Mouse (Mus musculus): Measurements from ENCODE around the gene Golga1. TPM values are rescaled to one million over a fixed set of nuclear protein-coding genes. Genes with fewer than 3 reads are reported as not detected.

Golga1 gene
- polyA plus RNA-seq, 1 experiment from 2014 or later, result 37.9 TPM

Other genes with a start within 250 kb of the Golga1 start
- 1.7 and 2.7 TPM in 2 replicates for gene Nr6a1, start 137.9 kb downstream of the Golga1 start, polyA plus RNA-seq (2016; fragmentation: Nextera tagmentation; extraction: Ambion mirVana)
- gene Olfml2a, start 133.6 kb downstream of the Golga1 start, polyA plus RNA-seq (2016; fragmentation: Nextera tagmentation; extraction: Ambion mirVana), result 2.1 and 2.4 TPM in 2 replicates
- 1.5 and 1.7 TPM in 2 replicates for gene Wdr38, start 68.1 kb downstream of the Golga1 start, polyA plus RNA-seq (2016; fragmentation: Nextera tagmentation; extraction: Ambion mirVana)
- 137 and 143 TPM in 2 replicates for gene Arpc5l, start 60.2 kb downstream of the Golga1 start, polyA plus RNA-seq (2016; fragmentation: Nextera tagmentation; extraction: Ambion mirVana)
- 970 and 1,048 TPM in 2 replicates for gene Rpl35, start 59.9 kb downstream of the Golga1 start, polyA plus RNA-seq (2016; fragmentation: Nextera tagmentation; extraction: Ambion mirVana)
- gene Scai, start 125.2 kb upstream of the Golga1 start, polyA plus RNA-seq (2016; fragmentation: Nextera tagmentation; extraction: Ambion mirVana), result 14.3 and 18.1 TPM in 2 replicates
- 81.5 and 85.5 TPM in 2 replicates for gene Ppp6c, start 160.9 kb upstream of the Golga1 start, polyA plus RNA-seq (2016; fragmentation: Nextera tagmentation; extraction: Ambion mirVana)

Data from forebrain, embryonic 12.5 days (tissue).